Mouse (Mus musculus) ovary, adult 10 weeks (tissue): Measurements from ENCODE around the gene Muc4. TPM values are rescaled to one million over a fixed set of nuclear protein-coding genes. Genes with fewer than 3 reads are reported as not detected.

ENCODE experiments used
- polyA plus RNA-seq: library from polyadenylated mRNA; stranded (reverse); fragments of 350-450 nt; fragmentation: Illumina TruSeq; extraction: RNeasy Lipid Tissue Mini Kit (QIAGEN cat#74804); gene quantifications from one replicate; pipeline ENCODE4 v1.2.3, GENCODE M21; 2014

Gene Muc4
- polyA plus RNA-seq = 0.14 TPM

DNA sequence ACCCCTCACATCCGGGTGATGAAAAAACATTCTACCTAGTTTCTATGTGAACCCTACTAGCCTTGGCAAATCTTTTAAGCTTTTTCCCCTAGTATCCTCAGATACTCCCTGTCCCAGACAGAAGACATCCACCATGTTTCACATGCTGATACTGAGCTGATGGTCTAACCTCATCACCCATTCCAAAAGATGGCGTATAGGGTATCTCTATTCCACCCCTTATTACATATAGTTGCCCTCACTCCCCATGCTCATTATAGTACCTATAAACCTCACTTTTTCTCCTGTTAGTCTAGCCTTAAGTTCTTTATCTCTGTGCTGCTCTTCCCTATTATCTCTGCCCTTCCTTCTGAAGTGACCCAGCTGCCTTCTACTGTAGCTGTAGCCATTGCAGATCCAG is at the start of gene Muc4:
Muc4 (plus strand) TSS at position 301 of the 400 bp plus-strand sequence.

DNA sequence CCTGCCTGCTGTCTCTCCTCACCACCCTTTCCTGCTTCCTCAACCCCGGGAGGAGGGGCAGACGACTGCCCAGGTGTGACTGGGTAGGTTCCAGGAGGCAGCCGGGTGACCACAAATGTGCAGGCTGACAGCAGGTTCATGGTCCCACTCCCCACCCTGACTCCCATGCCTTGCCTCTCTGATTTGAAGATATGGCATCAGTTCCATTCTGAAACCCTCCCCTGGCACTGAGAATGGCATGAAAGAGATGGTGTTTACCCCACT is 61.7 kb downstream of the Muc4 start, which contains the start of gene Muc20:
Muc20 (minus strand) TSS at position 10 of the 264 bp plus-strand sequence.

DNA sequence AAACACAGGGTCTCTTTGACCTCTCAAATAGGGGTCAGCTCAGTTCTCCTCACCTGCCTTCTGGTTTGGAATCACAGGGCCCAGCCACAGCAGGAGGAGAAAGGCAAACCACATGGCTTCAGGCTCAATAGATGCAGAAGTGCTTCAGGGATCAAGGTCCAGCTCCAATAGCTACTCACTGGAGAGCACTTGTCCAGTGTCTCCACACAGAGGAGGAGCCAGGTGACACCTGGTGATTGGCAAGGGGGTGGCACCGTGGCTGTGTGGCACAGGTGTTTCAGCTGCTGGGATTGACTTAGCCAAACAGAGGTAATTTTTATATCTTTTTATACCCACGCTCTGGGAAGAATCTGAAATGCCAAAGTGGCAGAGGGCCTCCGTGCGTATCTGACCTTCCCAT is 74.6 kb downstream of the Muc4 start, which contains the start of gene Smbd1:
Smbd1 (minus strand) TSS at position 157 of the 400 bp plus-strand sequence.

Other genes starting within 250 kb of the Muc4 start
- not detected for gene Slc51a, start 248.0 kb upstream of the Muc4 start, polyA plus RNA-seq
- gene Zdhhc19, start 239.6 kb upstream of the Muc4 start, polyA plus RNA-seq = not detected
- gene Tfrc, start 127.0 kb upstream of the Muc4 start, polyA plus RNA-seq = 56.9 TPM
- gene Tnk2, start 92.0 kb upstream of the Muc4 start, polyA plus RNA-seq = 0.77 TPM
- gene Muc20, start 61.5 kb downstream of the Muc4 start, polyA plus RNA-seq = 0.66 TPM
- gene Smbd1, start 74.6 kb downstream of the Muc4 start, polyA plus RNA-seq = not detected
- 206 TPM for gene Fyttd1, start 141.6 kb downstream of the Muc4 start, polyA plus RNA-seq
- 12.0 TPM for gene Rubcn, start 141.9 kb downstream of the Muc4 start, polyA plus RNA-seq
- 34.4 TPM for gene Lrch3, start 178.2 kb downstream of the Muc4 start, polyA plus RNA-seq